Mouse (Mus musculus): ENCODE results near the gene Sh3gl2.

Gene Sh3gl2

DNA sequence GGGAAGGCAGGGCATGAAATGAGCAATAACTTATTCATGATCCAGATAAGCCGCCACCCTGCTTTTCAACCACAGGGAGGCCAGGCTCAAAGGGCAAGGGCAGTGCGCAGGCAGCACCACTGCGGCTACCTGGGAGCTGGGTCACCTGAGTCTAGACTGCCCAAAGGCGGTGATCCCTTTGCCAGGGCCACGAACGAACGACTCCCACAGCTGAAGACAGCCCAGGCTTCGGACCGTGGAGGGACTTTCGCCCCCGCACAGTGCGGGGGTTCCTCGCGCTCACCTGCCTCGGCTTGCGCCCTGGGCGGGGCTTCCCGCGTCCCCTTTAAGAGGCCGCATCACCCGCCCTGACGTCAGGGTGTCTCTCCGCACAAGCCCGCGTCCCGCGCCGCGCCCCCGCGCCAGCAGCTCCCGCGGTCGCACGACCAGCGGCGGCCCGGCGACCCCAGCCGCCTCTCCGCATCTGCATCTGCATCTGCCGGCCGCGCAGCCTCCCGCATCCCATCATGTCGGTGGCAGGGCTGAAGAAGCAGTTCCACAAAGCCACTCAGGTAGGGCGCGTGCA, at the start of gene Sh3gl2:
TSS of gene Sh3gl2 (plus strand) at position 56 of the 565 bp plus-strand sequence.
- peak; percentile 17 for DNase-seq (ENCODE audit: low read depth, low spot score)

DNA sequence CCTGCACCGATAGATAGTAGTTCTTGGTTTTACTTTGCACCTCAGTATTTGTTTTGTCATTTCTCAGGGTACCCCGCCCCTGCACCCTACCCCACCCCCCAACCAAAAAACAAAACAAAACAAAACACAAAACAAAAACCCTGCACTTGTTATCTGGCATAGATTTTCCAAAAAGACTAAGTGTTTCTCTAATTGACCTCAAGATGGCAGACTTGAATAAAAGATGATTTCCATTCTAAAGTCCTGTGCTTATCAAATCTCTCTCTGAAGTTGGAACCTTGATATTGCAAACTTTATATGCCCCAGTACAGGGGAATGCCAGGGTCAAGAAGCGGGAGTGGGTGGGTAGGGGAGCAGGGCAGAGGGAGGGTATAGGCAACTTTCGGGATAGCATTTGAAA, 43.8 kb upstream of the Sh3gl2 start:
- no peak for DNase-seq (ENCODE audit: low read depth, low spot score)

GRCm38 (mm10) chr4:85162468-85163312, 42.2 kb upstream of the Sh3gl2 start:
- DNase-seq (ENCODE audit: low read depth, low spot score), result peak; percentile 61

- DNase-seq (ENCODE audit: low read depth, low spot score), result no peak
Observed at GRCm38 (mm10) chr4:85163313-85163615, 41.7 kb upstream of the Sh3gl2 start.

DNA sequence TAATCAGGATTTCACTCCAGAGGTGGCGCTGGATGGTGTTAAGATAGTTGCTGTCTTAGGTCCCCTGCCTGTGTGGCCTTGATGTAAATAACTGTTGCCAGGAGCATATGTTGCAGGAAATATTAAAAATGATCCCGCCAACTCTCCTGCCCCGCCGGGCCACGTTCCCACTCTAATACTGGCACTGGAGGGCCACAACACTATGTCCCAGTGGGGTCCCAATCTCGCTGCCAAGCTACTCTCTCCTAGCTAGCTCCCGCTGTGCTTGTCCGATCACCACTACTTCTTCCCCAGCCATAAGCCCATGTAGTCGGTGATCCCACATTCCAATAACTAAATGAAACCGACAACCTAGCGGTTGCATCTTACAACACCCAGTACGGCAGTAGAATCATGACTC, 36.9 kb upstream of the Sh3gl2 start:
- no peak for DNase-seq (ENCODE audit: low read depth, low spot score)

DNA sequence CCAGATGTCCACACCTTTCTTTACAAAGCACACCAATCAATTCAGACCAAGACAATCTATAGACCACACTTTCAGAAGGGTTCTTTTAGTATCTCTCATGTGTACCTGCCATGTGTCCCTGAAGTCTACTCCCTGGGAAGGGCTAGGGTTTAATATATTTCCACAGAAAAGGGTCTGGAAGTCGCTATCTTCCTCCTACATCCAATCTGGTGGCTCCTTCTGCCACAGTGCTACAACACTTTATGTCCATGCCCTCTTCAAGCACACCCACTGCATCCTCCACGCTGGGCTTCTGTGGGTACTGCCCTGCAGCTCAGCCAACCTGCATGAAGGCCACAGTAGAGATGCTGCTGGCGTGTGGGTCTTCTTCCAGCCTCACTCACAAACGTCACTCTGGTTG, 29.5 kb upstream of the Sh3gl2 start:
- DNase-seq (ENCODE audit: low read depth, low spot score), result no peak

GRCm38 (mm10) chr4:85178394-85179051, 26.4 kb upstream of the Sh3gl2 start:
- DNase-seq (ENCODE audit: low read depth, low spot score), result no peak

DNA sequence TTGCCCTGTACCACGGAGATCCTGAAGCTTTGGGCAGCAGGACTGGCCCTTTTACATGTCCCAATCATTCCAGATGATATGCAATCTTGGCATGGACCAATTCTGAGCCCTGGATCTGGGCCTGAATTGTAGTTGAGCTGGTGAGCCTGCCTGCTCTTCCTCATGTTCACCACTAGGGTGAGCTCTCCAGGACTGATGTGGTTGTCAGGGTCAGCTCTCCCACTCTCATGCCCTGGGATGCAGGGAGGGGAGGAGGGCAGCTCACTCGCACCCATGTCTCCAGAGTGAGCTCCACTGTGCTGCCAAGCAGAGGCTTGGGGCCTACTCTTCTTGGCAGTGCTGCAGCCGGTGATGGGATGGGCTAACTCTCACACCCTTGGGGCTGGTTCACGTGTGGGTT, 18.9 kb upstream of the Sh3gl2 start:
- DNase-seq (ENCODE audit: low read depth, low spot score), result no peak

GRCm38 (mm10) chr4:85196201-85196600, 8.7 kb upstream of the Sh3gl2 start:
- no peak for DNase-seq (ENCODE audit: low read depth, low spot score)

GRCm38 (mm10) chr4:85198431-85198830, 6.5 kb upstream of the Sh3gl2 start:
- no peak for DNase-seq (ENCODE audit: low read depth, low spot score)

DNA sequence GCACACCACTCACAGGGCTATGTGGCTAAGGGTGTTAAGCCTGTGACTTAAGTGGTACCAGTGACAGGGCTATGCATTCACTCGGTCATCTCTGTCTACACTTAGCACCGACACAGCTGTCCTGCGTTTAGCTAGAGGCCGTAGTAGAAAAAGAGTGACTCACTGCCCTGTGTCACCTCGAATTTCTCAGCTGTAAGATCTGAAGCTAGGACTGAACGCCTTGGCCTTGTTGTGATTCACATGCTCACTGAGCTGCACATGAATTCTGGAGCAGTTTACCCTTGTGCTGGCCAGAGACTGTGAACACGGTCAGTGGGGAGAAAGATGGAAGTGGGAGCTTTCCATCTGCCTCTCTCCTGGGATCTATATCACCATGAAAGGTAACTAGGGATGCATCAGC, 2.3 kb upstream of the Sh3gl2 start:
- DNase-seq (ENCODE audit: low read depth, low spot score), result no peak

DNA sequence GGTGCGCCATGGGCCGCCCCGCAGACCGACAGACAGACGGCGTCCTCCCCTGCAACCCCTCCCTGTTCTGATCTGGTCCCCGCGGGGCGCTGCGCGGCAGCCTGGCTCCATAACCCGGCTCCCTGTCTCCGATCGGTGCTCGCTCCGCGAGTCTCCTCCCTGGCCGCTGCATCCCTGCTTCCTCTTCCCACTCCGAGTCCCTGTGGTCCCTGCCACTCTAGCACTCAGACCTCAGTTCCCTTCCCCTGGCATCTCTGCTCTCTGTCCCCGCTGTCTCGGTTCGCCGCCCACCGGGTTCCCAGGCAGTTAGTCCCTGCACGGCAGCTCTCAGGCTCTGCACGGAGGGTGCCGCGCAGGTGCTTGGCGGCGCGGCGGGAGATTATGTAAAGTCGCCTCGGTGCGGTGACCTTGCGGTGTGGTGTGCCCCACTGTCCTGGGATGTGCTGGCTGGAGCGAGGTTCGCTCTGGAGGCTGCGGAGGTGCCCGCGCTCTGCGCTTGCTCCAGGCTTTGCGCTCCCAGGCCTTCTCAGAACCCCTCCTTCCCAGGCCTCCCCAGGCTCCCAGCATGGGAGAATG, 798 bp downstream of the Sh3gl2 start:
- peak; percentile 9 for DNase-seq (ENCODE audit: low read depth, low spot score)

DNA sequence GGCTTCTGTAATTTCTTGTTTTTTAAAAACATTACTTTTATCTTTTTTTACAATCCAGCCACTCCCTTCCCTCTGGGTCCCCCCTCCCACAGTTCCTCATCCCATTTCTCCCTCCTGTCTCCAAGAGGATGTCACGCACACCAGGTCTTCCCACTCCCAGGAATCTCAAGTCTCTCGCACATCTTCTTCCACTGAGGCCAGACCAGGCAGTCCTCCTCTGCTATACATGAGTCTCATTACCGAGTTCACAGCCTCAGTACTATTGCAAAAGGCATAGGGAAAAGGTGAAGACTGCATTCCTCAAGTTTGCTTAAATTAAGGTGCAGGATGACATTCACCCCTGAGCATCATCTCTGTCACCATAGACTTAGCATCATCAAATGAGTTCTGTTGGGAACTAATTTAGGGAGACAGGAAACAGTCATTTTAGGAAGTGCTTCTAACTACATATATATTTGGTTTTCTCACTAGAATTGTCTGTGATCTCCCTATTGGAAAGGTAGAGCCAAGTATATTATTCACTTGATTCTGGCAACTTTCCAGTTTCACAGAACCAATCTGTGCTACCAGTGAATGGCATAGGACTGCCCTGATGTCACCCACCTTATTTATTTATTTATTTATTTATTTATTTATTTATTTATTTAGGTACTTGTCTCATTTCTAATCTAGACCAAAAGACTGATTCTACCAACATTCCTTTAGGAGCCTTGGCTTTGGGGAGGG, 1.9 kb downstream of the Sh3gl2 start:
- no peak for DNase-seq (ENCODE audit: low read depth, low spot score)

DNA sequence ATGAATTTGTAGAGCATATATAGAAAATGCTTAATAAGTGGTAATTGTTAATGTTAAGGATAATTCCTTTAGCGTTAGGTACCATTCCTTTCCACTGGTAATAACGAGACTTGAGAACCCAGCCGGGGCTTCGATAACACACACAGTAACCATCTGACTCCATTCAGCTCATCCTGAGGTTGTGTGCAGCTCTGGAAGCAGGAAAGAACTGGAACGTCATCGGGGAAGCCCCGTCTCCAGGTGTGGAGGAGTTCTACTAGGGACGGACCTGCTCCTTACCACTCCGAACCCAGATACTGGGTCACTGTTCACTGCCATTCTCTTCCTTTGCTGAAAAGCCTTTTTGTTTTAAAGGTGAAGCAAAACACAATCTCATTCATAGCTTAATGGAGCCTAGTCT, 2.6 kb downstream of the Sh3gl2 start:
- DNase-seq (ENCODE audit: low read depth, low spot score), result no peak

DNA sequence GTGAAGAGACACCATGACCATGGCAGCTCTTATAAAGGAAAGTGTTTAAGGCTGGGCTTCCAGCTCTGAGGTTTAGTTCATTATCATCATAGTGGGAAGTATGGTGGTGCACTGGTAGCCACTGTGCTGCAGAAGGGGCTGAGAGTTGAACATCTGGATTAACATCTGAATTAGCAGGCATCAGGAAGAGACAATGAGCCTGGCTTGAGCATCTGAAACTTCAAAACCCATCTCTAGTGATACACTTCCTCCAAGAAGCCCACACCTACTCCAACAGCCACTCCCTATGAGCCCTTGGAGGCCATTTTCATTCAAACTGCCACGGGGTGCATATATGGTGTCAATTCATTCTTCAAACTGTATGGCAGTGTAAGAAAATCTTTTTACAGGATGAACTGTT, 3.6 kb downstream of the Sh3gl2 start:
- DNase-seq (ENCODE audit: low read depth, low spot score), result no peak

- DNase-seq (ENCODE audit: low read depth, low spot score), result no peak
Observed at GRCm38 (mm10) chr4:85210953-85211352, 6.0 kb downstream of the Sh3gl2 start.

GRCm38 (mm10) chr4:85217003-85217402, 12.1 kb downstream of the Sh3gl2 start:
- DNase-seq (ENCODE audit: low read depth, low spot score), result no peak

DNA sequence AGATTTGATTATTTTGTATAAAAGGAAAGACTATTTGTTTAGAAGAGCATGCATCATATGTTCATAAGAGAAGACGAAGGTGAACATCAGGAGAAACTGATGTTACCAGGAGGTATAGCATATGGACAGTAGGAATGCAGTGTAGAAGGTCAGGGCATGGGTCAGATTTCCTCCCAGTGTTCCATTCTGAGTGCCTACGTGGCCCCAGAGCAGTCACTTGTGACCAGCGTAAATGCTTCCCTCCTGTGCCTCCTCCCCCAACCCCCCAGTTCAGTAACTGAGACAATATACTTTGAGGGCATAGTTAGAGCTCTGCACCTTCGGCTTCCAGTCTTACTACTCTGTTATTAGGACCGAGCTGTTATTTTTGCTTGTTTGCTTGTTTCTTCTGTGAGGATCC, 17.8 kb downstream of the Sh3gl2 start:
- DNase-seq (ENCODE audit: low read depth, low spot score), result no peak

- DNase-seq (ENCODE audit: low read depth, low spot score), result no peak
Observed at GRCm38 (mm10) chr4:85226731-85227130, 21.8 kb downstream of the Sh3gl2 start.

- no peak for DNase-seq (ENCODE audit: low read depth, low spot score)
Observed at GRCm38 (mm10) chr4:85227664-85228588, 23.0 kb downstream of the Sh3gl2 start.

- no peak for DNase-seq (ENCODE audit: low read depth, low spot score)
Observed at GRCm38 (mm10) chr4:85228589-85228948, 23.6 kb downstream of the Sh3gl2 start.
